Mouse (Mus musculus) MEL (cell line): ENCODE measurements around the gene Cbr3.

ENCODE experiments used
- CTCF ChIP-seq, 3 experiments: IDR thresholded peaks in 2 of 3; conservative IDR thresholded peaks in 1 of 3; 2 replicates each; pipeline ENCODE4 v1.5.1; 2011 to 2012; ENCODE audit warnings: low read length in 3 of 3, low read depth in 2 of 3, mild to moderate bottlenecking in 2 of 3, improper control_type of control experiment in 1 of 3, inconsistent platforms in 1 of 3, mixed read lengths in 1 of 3, moderate library complexity in 1 of 3; ENCODE audit not compliant: control insufficient read depth in 1 of 3, insufficient read depth in 1 of 3, poor library complexity in 1 of 3, severe bottlenecking in 1 of 3
- GATA1 ChIP-seq: IDR thresholded peaks from 2 replicates; pipeline ENCODE4 v1.6.1; 2011; ENCODE audit warnings: low read depth, low read length, improper control_type of control experiment
- MAFK ChIP-seq: IDR thresholded peaks from 2 replicates; pipeline ENCODE4 v1.6.1; 2011; ENCODE audit warnings: low read depth, mild to moderate bottlenecking, low read length, improper control_type of control experiment, borderline replicate concordance
- MAX ChIP-seq: IDR thresholded peaks from 2 replicates; pipeline ENCODE4 v1.6.1; 2011; ENCODE audit warnings: low read length, improper control_type of control experiment
- POLR2A ChIP-seq, 2 experiments: IDR thresholded peaks; 2 replicates each; pipeline ENCODE4 v1.6.1; 2011 to 2012; ENCODE audit warnings: low read length in 2 of 2, mild to moderate bottlenecking in 2 of 2, control low read depth in 1 of 2, improper control_type of control experiment in 1 of 2, low read depth in 1 of 2, moderate library complexity in 1 of 2; ENCODE audit not compliant: control insufficient read depth in 1 of 2, insufficient read depth in 1 of 2, poor library complexity in 1 of 2
- POLR2AphosphoS2 ChIP-seq: IDR thresholded peaks from 2 replicates; pipeline ENCODE4 v1.6.1; 2011; ENCODE audit warnings: low read length, improper control_type of control experiment

- TF ChIP-seq POLR2AphosphoS2 = no peak
- no peak for TF ChIP-seq POLR2A (IDR thresholded peaks at IDR 0.05; ENCODE audit: control insufficient read depth in 1 of 2, insufficient read depth in 1 of 2, low read depth in 1 of 2, low read length in 2 of 2, poor library complexity in 1 of 2)
- TF ChIP-seq GATA1 = no peak
- no peak for TF ChIP-seq CTCF (IDR thresholded peaks at IDR 0.05 in 2 of 3, conservative IDR thresholded peaks at IDR 0.05 in 1 of 3; ENCODE audit: control insufficient read depth in 1 of 3, insufficient read depth in 1 of 3, low read depth in 2 of 3, low read length in 3 of 3, poor library complexity in 1 of 3, severe bottlenecking in 1 of 3)
- TF ChIP-seq MAX = no peak
- no peak for TF ChIP-seq MAFK
Measured at GRCm38 (mm10) chr16:93676376-93676775, 6.6 kb upstream of the Cbr3 start.
